Mouse (Mus musculus) forebrain, embryonic 12.5 days (tissue): ENCODE measurements around the gene Arfgef2. TPM values are rescaled to one million over a fixed set of nuclear protein-coding genes. Genes with fewer than 3 reads are reported as not detected.

Source experiments
- ATAC-seq: fragments of 200-750 bp; cut with Nextera tagmentation; 2 replicates; pipeline ENCODE4 v1.8.0; 2017; ENCODE audit warnings: moderate TSS enrichment; ENCODE audit not compliant: low FRiP score
- H3K27ac ChIP-seq: fragments of 300-500 bp; sonication (generic); 2 replicates; pipeline ENCODE4 v1.5.1; 2016; ENCODE audit warnings: mild to moderate bottlenecking
- H3K27me3 ChIP-seq: fragments of 300-500 bp; sonication (generic); 2 replicates; pipeline ENCODE4 v1.6.1; 2016; ENCODE audit warnings: mild to moderate bottlenecking
- H3K36me3 ChIP-seq: fragments of 300-500 bp; sonication (generic); replicated peaks from 2 replicates; pipeline ENCODE4 v1.6.1; 2016; ENCODE audit warnings: mild to moderate bottlenecking
- H3K4me1 ChIP-seq: fragments of 300-500 bp; sonication (generic); 2 replicates; pipeline ENCODE4 v1.6.1; 2016
- H3K4me2 ChIP-seq: fragments of 300-500 bp; sonication (generic); 2 replicates; pipeline ENCODE4 v1.6.1; 2016; ENCODE audit warnings: mild to moderate bottlenecking, moderate library complexity
- H3K4me3 ChIP-seq: fragments of 300-500 bp; sonication (generic); replicated peaks from 2 replicates; pipeline ENCODE4 v1.5.1; 2016; ENCODE audit warnings: mild to moderate bottlenecking
- H3K9ac ChIP-seq: fragments of 300-500 bp; sonication (generic); 2 replicates; pipeline ENCODE4 v1.6.1; 2016; ENCODE audit warnings: mild to moderate bottlenecking
- H3K9me3 ChIP-seq: fragments of 300-500 bp; sonication (generic); 2 replicates; pipeline ENCODE4 v1.6.1; 2016
- WGBS: fragments of 180-500 bp; shearing (Covaris S2); methylation state at CpG from one replicate; pipeline ENCODE4 v1.1.7; 2016; 5-methylcytosine and 5-hydroxymethylcytosine counted together
- polyA plus RNA-seq: library from polyadenylated mRNA; unstranded; fragments of >200 nt; fragmentation: Nextera tagmentation; extraction: Ambion mirVana; gene quantifications from 2 replicates; pipeline ENCODE4 v1.2.1, GENCODE M21; 2016

The Arfgef2 gene
- 5.3 and 5.8 TPM in 2 replicates for polyA plus RNA-seq

DNA sequence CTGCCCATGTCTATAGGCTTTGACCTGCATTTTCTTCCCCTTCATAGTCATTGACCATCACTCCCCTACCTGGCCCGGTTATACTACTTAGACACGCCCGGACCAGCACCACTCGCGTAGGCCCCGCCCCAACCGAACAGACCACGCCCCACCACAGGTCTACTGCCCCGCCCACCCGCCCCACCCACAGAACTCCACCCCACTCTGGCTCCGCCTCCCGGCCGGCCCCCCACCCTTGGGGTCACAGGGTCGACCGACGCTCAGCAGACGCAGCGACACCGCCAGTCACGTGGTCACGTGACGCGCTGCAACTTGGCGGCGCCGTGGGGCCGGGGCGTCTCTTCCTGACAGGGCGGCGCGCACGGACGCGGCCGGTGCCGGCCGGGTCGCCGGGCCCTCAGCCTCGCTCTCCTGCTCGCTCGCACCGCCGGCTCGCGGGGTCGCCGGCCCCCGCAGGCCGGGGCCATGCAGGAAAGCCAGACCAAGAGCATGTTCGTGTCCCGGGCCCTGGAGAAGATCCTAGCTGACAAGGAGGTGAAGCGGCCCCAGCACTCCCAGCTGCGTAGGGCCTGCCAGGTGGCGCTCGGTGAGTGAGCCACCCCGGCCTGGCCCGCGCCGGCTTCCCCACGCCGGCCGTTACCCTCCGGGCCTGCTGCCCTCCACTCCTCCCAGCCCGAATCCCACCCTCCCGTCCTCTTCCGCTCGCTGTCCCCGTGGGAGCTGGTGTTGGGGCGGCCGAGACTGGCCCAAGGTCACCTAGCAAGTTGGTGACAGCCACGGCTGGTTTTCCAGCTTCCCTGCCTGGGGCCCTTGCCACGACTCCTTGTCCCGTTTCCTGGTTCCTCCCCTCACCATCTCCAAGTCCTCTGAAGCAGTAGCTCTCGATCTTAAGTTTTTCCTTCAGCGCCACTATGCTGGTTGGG lies at the start of gene Arfgef2:
Gene Arfgef2 (plus strand): TSS at position 339 of the 923 bp plus-strand sequence.
- H3K4me3 ChIP-seq = peak within 1 kb of the TSS; percentile 77
- WGBS = under 1% methylated on average over 68 of the region's 76 CpGs
- no peaks in the 10 kb centered on the region for H3K9me3 ChIP-seq
- peaks cover 15% of the 10 kb centered on the region for H3K4me1 ChIP-seq
- peak within 1 kb of the TSS; percentile 76 for H3K9ac ChIP-seq
- peak within 1 kb of the TSS; percentile 84 for H3K4me2 ChIP-seq
- no peaks in the 10 kb centered on the region for H3K36me3 ChIP-seq
- 0 out of 2 replicates have a peak, but pooled peaks cover 8% of the 10 kb centered on the region for H3K27me3 ChIP-seq
- peak within 1 kb of the TSS; percentile 46; the same call in 1 of the 2 replicates for H3K27ac ChIP-seq
- peak; percentile 90 for ATAC-seq

GRCm38 (mm10) chr2:166757969-166758368 lies 47.4 kb upstream of the Arfgef2 start:
- ATAC-seq = no peak
- Histone ChIP-seq H3K27ac (no peak overlapping the region), H3K4me1 (no peaks in the 10 kb centered on the region), H3K9me3 (no peaks in the 10 kb centered on the region), H3K4me2 (no peak overlapping the region), H3K4me3 (no peak overlapping the region), H3K27me3 (no peaks in the 10 kb centered on the region), H3K36me3 (no peaks in the 10 kb centered on the region), H3K9ac (no peak overlapping the region)
- 41% methylated on average over 3 of the region's 3 CpGs for WGBS

DNA sequence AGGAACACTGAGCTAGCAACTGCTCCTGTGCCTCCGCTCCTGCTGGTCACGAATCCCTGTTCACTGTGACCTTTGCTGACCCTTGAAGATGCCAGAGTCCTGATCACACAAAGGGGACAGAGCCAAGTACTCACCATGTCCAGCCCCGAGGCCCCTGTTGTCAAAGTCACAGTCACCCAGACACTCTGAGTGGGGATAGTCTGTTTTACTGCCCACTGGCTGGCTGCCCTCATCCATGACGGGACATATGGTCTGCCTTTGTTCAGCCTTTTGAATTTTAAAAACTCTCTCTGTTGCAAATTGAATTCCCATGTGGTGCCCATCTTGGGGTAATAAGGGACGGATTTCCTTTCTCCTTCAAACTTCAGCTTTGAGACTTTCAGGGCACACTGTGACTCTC lies 41.3 kb upstream of the Arfgef2 start:
- Histone ChIP-seq H3K36me3 (no peaks in the 10 kb centered on the region), H3K27ac (no peak overlapping the region), H3K4me3 (no peak overlapping the region), H3K4me2 (no peak overlapping the region), H3K27me3 (no peaks in the 10 kb centered on the region), H3K4me1 (peaks cover 6% of the 10 kb centered on the region; the same call in 1 of the 2 replicates), H3K9ac (no peak overlapping the region), H3K9me3 (no peaks in the 10 kb centered on the region)
- WGBS = 39% methylated on average over 5 of the region's 5 CpGs
- ATAC-seq = no peak

DNA sequence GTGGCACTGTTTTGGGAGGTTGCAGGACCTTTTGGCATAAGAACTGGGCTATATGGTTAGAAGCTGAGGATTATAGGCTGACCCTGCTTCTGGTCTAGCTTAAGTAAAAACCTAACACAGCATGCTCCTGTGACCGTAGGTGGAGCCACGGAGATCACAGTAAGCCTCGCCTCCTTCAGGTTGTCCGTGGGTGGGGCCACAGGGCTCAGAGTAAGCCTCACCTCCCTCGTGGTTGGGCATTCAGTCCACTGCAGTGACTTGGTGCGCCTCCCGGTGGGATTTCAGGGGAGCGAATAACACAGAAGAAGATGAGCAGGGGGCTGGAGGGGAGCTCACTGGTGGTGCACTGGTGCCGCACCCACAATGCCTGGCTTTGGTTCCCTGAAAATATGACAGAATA lies 37.8 kb upstream of the Arfgef2 start:
- peaks cover 6% of the 10 kb centered on the region; the same call in 1 of the 2 replicates for H3K4me1 ChIP-seq
- no peaks in the 10 kb centered on the region for H3K9me3 ChIP-seq
- no peak for ATAC-seq
- no peak overlapping the region for H3K9ac ChIP-seq
- no peak overlapping the region for H3K27ac ChIP-seq
- H3K4me3 ChIP-seq = no peak overlapping the region
- no peaks in the 10 kb centered on the region for H3K27me3 ChIP-seq
- H3K36me3 ChIP-seq = no peaks in the 10 kb centered on the region
- 66% methylated on average over 9 of the region's 9 CpGs for WGBS
- no peak overlapping the region for H3K4me2 ChIP-seq

DNA sequence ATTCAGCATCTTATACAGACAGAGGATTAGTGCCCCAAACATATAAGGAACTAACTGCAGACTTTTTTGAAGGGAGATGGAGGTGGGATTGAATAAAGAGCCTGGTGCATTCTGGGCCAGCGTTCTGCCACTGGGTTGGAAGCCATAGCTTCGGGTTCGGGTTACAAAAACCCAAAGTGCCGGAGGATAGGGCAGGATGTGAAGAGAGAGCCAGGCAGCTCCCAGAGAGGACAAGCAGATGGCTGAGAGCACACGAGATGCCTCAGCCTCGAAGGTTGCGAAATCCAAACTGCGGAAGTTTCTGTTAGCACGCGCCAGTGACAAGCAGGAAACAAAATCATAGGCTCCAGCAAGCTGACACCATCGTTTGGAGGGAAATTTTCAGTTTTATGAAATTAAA lies 34.0 kb upstream of the Arfgef2 start:
- no peak overlapping the region for H3K27ac ChIP-seq
- no peak overlapping the region for H3K4me2 ChIP-seq
- ATAC-seq = no peak
- H3K9ac ChIP-seq = no peak overlapping the region
- H3K4me3 ChIP-seq = no peak overlapping the region
- H3K4me1 ChIP-seq = no peaks in the 10 kb centered on the region
- H3K36me3 ChIP-seq = no peaks in the 10 kb centered on the region
- no peaks in the 10 kb centered on the region for H3K9me3 ChIP-seq
- WGBS = 74% methylated on average over 11 of the region's 11 CpGs
- H3K27me3 ChIP-seq = no peaks in the 10 kb centered on the region

DNA sequence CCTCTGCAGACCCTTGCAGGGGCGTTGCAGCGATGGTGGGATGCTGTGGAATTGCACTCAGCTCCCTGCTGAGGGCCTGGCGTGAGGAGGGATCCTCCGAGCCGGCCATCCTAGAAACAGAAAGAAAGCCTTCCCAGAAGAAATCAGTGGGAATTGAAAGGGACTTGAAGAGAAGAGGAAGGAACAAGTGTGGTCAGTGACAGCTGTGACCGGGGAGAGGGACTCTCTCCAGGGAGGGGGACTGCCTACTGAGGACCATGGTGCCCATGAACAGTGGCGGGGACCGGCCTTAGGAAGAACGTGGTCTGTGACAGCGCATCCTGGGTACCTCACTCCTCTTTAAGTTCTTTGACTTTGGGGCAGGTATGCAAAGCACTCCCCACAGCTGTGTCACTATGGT lies 31.8 kb upstream of the Arfgef2 start:
- Histone ChIP-seq H3K36me3 (no peaks in the 10 kb centered on the region), H3K9me3 (no peaks in the 10 kb centered on the region), H3K4me3 (no peak overlapping the region), H3K9ac (no peak overlapping the region), H3K4me1 (no peaks in the 10 kb centered on the region), H3K4me2 (no peak overlapping the region), H3K27me3 (no peaks in the 10 kb centered on the region), H3K27ac (no peak overlapping the region)
- no peak for ATAC-seq
- WGBS = 77% methylated on average over 10 of the region's 10 CpGs

GRCm38 (mm10) chr2:166774275-166774674 lies 31.1 kb upstream of the Arfgef2 start:
- no peak overlapping the region for H3K4me2 ChIP-seq
- no peaks in the 10 kb centered on the region for H3K27me3 ChIP-seq
- no peaks in the 10 kb centered on the region for H3K4me1 ChIP-seq
- no peaks in the 10 kb centered on the region for H3K9me3 ChIP-seq
- no peak overlapping the region for H3K9ac ChIP-seq
- no peak overlapping the region for H3K27ac ChIP-seq
- no peak overlapping the region for H3K4me3 ChIP-seq
- ATAC-seq = no peak
- whole genome bisulfite sequencing = 87% methylated on average over 10 of the region's 10 CpGs
- no peaks in the 10 kb centered on the region for H3K36me3 ChIP-seq

GRCm38 (mm10) chr2:166775357-166775893 lies 30.0 kb upstream of the Arfgef2 start:
- Histone ChIP-seq H3K27me3 (0 out of 2 replicates have a peak, but pooled peaks cover under 1% of the 10 kb centered on the region), H3K9me3 (no peaks in the 10 kb centered on the region), H3K36me3 (no peaks in the 10 kb centered on the region), H3K4me3 (no peak overlapping the region), H3K9ac (no peak overlapping the region), H3K4me1 (0 out of 2 replicates have a peak, but pooled peaks cover 3% of the 10 kb centered on the region), H3K4me2 (no peak overlapping the region), H3K27ac (no peak overlapping the region)
- ATAC-seq = no peak
- WGBS = 77% methylated on average over 11 of the region's 11 CpGs

DNA sequence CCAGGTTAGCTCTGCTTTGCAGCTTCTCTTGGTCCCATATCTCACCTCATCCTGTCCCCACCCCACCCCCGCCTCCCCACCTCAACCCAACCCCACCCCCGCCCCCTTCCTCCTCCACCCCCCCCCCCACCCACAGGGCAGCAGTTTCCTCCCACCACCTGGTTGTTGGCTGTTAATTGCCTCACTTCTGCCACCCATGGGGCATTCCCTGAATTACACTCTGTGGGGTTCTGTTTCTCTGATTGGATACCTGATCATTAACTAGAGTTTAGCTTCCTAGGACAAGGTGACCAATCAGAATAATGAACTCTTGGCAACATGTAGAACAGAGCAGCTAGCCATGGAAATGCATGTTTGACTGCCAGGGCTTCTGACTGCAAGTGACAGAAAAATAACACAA lies 29.1 kb upstream of the Arfgef2 start:
- Histone ChIP-seq H3K4me1 (peaks cover 5% of the 10 kb centered on the region; the same call in 1 of the 2 replicates), H3K9ac (no peak overlapping the region), H3K27me3 (0 out of 2 replicates have a peak, but pooled peaks cover 6% of the 10 kb centered on the region), H3K36me3 (no peaks in the 10 kb centered on the region), H3K27ac (no peak overlapping the region), H3K4me3 (no peak overlapping the region), H3K9me3 (no peaks in the 10 kb centered on the region), H3K4me2 (no peak overlapping the region)
- no peak for ATAC-seq
- WGBS = 40% methylated on average over 2 of the region's 2 CpGs

GRCm38 (mm10) chr2:166779956-166780355 lies 25.4 kb upstream of the Arfgef2 start:
- Histone ChIP-seq H3K36me3 (no peaks in the 10 kb centered on the region), H3K27me3 (0 out of 2 replicates have a peak, but pooled peaks cover 6% of the 10 kb centered on the region), H3K9me3 (no peaks in the 10 kb centered on the region), H3K4me3 (no peak overlapping the region), H3K9ac (no peak overlapping the region), H3K4me1 (peaks cover 6% of the 10 kb centered on the region; the same call in 1 of the 2 replicates), H3K4me2 (no peak overlapping the region), H3K27ac (no peak overlapping the region)
- 82% methylated on average over 8 of the region's 8 CpGs for WGBS
- ATAC-seq = no peak

DNA sequence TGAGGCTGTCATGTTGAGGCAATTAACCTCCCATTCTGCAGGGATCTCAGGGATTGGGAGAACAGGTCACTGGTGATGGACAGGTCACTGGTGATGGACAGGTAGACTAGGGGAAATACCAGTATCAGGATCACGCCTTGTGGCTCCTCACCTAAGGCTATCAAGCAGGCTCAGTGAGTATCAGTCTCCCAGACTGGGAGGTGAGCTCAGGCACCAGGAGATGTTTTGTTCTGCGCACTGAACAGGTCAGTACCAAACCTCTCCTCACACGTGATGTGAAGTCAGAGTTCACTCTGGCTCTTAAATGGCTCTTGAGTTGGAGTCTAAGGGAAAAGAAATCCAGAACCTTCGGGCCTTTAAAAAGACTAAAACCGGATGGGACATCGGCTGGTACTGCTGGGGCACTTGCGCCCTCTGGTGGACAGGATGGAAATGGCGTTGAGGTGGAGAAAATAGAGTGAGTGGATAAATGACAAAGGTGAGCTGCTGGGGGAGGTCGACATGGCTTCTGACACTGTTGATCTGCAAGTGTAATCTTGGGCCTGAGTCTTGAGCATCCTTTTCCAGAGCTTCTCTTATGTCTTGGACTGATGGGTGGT lies 24.3 kb upstream of the Arfgef2 start:
- H3K9me3 ChIP-seq = no peaks in the 10 kb centered on the region
- H3K4me2 ChIP-seq = no peak overlapping the region
- H3K4me1 ChIP-seq = peaks cover 16% of the 10 kb centered on the region
- H3K36me3 ChIP-seq = no peaks in the 10 kb centered on the region
- H3K27ac ChIP-seq = no peak overlapping the region
- ATAC-seq = peak; percentile 51
- H3K9ac ChIP-seq = no peak overlapping the region
- no peak overlapping the region for H3K4me3 ChIP-seq
- 0 out of 2 replicates have a peak, but pooled peaks cover 6% of the 10 kb centered on the region for H3K27me3 ChIP-seq
- WGBS = 17% methylated on average over 9 of the region's 9 CpGs

GRCm38 (mm10) chr2:166784376-166784775 lies 21.0 kb upstream of the Arfgef2 start:
- Histone ChIP-seq H3K4me3 (no peak overlapping the region), H3K9me3 (no peaks in the 10 kb centered on the region), H3K4me1 (peaks cover 23% of the 10 kb centered on the region), H3K27me3 (0 out of 2 replicates have a peak, but pooled peaks cover 9% of the 10 kb centered on the region), H3K9ac (no peak overlapping the region), H3K36me3 (no peaks in the 10 kb centered on the region), H3K4me2 (no peak overlapping the region), H3K27ac (no peak overlapping the region)
- 82% methylated on average over 6 of the region's 6 CpGs for WGBS
- ATAC-seq = no peak
